Mouse (Mus musculus): ENCODE results near the gene Klk7. TPM values are rescaled to one million over a fixed set of nuclear protein-coding genes. Genes with fewer than 3 reads are reported as not detected.

Klk7 gene
- polyA plus RNA-seq, 1 experiment from 2014 or later: not detected

DNA sequence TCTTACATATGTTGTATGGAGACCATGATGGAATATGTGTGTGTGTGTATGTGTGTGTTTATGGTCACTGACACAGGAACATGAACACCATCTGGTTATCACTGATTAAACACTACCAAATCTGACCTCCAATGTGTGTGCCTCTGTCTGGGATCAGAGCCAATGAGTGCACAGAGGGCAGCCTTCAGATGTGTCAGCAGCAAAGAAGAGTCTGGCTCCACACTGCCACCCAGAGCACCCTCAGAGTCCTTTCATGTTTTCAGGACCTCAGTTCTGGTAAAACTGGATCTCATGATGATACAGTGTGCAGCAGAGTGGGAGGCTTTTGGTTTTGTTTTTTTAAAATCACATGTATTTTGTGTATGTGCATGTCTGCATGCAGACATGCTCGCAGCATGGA, 25.8 kb upstream of the Klk7 start:
- Histone ChIP-seq H3K4me1 (ENCODE audit: control insufficient read depth, insufficient read depth, low read depth, low read length) (peaks cover 5% of the 10 kb centered on the region; the same call in 1 of the 2 replicates), H3K27me3 (replicated peaks; ENCODE audit: control insufficient read depth, insufficient read depth, low read length) (no peaks in the 10 kb centered on the region), H3K4me3 (ENCODE audit: low read length) (no peak overlapping the region), H3K36me3 (ENCODE audit: control insufficient read depth, insufficient read depth, low read length) (no peaks in the 10 kb centered on the region), H3K27ac (ENCODE audit: low read depth, low read length) (no peak overlapping the region), H3K9me3 (ENCODE audit: control insufficient read depth, low read length) (no peaks in the 10 kb centered on the region), H3K4me2 (ENCODE audit: low read length) (no peak overlapping the region), H3K9ac (ENCODE audit: low read depth, low read length) (no peak overlapping the region)
- 86% methylated on average over 1 of the region's 1 CpGs for WGBS
- ATAC-seq: no peak

DNA sequence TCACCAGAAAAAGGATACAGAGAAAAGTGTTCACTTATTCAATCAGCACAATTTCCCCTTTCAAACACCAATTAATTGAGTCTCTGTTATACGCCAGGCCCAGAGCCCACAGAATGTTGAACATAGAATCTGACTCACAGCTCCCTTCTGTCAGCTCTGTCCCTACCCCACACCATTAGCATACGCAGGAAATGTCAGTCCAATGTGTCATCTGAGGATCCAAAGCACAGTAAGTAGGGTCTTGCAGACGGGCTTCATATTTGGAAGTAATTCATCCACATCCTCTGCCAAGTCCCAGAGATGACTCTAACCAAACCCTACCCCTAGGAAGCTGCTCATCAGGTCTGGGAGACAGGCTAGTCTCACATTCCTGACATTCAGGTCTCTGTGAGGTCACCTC, 23.0 kb upstream of the Klk7 start:
- no peaks in the 10 kb centered on the region for H3K9me3 ChIP-seq (ENCODE audit: control insufficient read depth, low read length)
- no peaks in the 10 kb centered on the region for H3K36me3 ChIP-seq (ENCODE audit: control insufficient read depth, insufficient read depth, low read length)

DNA sequence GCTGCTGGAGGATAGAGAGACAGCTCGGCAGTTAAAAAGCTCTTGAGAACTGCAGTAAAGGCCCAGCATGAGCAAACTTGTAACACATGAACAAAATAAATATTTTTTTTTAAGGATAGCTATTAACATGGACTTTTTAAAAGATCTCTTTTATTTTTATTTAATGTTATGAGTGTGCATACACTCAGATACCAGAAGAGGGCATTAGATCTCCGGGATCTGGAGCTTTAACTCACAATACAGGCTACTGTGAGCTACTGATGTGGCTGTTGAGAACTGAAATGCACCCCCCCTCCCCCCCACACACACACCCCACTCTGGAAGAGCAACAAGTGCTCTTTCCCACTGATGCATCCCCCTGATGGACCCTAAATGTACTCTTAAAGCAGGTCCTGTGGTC, 21.8 kb upstream of the Klk7 start:
- no peak overlapping the region for H3K4me3 ChIP-seq (ENCODE audit: low read length)
- WGBS: 74% methylated on average over 2 of the region's 2 CpGs
- no peak overlapping the region for H3K4me2 ChIP-seq (ENCODE audit: low read length)
- no peaks in the 10 kb centered on the region for H3K36me3 ChIP-seq (ENCODE audit: control insufficient read depth, insufficient read depth, low read length)
- no peaks in the 10 kb centered on the region for H3K4me1 ChIP-seq (ENCODE audit: control insufficient read depth, insufficient read depth, low read depth, low read length)
- H3K9ac ChIP-seq (ENCODE audit: low read depth, low read length): no peak overlapping the region
- ATAC-seq: no peak
- H3K27ac ChIP-seq (ENCODE audit: low read depth, low read length): no peak overlapping the region
- H3K27me3 ChIP-seq (replicated peaks; ENCODE audit: control insufficient read depth, insufficient read depth, low read length): peaks cover 3% of the 10 kb centered on the region; the same call in 1 of the 2 replicates
- H3K9me3 ChIP-seq (ENCODE audit: control insufficient read depth, low read length): no peaks in the 10 kb centered on the region

More for the DNA sequence above, 23.0 kb upstream of the Klk7 start:
- no peak overlapping the region for H3K4me3 ChIP-seq (ENCODE audit: low read length)
- ATAC-seq: no peak
- no peak overlapping the region for H3K4me2 ChIP-seq (ENCODE audit: low read length)
- no peak overlapping the region for H3K9ac ChIP-seq (ENCODE audit: low read depth, low read length)
- no peaks in the 10 kb centered on the region for H3K4me1 ChIP-seq (ENCODE audit: control insufficient read depth, insufficient read depth, low read depth, low read length)
- H3K27ac ChIP-seq (ENCODE audit: low read depth, low read length): no peak overlapping the region
- H3K27me3 ChIP-seq (replicated peaks; ENCODE audit: control insufficient read depth, insufficient read depth, low read length): no peaks in the 10 kb centered on the region
- WGBS: 79% methylated on average over 3 of the region's 3 CpGs

DNA sequence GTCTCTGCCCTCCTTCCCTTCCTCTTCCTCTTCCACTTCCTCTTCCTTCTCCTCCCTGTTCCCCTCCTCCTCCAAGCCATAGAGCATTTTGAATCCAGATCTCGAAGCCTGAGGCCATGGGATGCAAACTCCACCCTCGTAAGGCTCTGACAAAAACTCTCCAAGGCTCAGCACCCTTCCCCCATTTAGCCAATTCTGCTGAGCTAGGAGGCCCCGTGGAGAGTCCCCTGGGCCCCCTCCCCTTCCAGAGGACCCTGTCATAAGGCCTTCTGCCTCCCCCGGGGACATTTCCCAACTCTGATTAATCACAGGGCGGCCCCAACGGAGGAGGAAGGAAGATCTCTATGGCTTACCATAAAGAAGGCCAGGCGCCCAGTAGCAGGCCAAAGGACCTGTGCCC, 19.5 kb upstream of the Klk7 start, which contains the start of gene Klk9:
Gene Klk9, plus strand, starts transcription at position 301 of the 400 bp plus-strand sequence.
- no peak for ATAC-seq
- Histone ChIP-seq H3K4me3 (ENCODE audit: low read length) (no peak within 1 kb of the TSS), H3K4me2 (ENCODE audit: low read length) (no peak within 1 kb of the TSS), H3K27me3 (replicated peaks; ENCODE audit: control insufficient read depth, insufficient read depth, low read length) (peaks cover 10% of the 10 kb centered on the region), H3K27ac (ENCODE audit: low read depth, low read length) (no peak within 1 kb of the TSS), H3K4me1 (ENCODE audit: control insufficient read depth, insufficient read depth, low read depth, low read length) (peaks cover 7% of the 10 kb centered on the region; the same call in 1 of the 2 replicates), H3K36me3 (ENCODE audit: control insufficient read depth, insufficient read depth, low read length) (no peaks in the 10 kb centered on the region), H3K9me3 (ENCODE audit: control insufficient read depth, low read length) (no peaks in the 10 kb centered on the region), H3K9ac (ENCODE audit: low read depth, low read length) (no peak within 1 kb of the TSS)
- 77% methylated on average over 7 of the region's 7 CpGs for WGBS

DNA sequence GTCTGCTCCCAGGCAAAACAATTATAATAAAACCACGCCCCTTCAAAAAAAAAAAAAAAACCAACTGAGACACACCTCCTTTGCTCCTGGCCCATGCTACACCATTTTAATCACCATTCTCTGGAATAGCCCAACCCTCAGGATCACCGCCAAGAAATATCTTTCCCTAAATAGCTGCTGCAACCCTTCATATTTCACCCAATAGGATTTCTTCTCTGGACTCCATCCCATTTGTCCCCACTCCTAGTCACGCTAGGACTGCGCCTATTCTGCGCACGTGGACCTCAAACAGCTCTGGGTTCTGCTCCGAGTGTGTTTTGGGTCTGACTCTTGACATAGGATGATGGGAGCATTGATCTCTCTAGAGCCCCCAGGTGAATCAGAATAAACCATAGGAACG, 14.7 kb upstream of the Klk7 start:
- 7% methylated on average over 8 of the region's 8 CpGs for WGBS
- H3K4me2 ChIP-seq (ENCODE audit: low read length): peak overlapping the region; percentile 88

DNA sequence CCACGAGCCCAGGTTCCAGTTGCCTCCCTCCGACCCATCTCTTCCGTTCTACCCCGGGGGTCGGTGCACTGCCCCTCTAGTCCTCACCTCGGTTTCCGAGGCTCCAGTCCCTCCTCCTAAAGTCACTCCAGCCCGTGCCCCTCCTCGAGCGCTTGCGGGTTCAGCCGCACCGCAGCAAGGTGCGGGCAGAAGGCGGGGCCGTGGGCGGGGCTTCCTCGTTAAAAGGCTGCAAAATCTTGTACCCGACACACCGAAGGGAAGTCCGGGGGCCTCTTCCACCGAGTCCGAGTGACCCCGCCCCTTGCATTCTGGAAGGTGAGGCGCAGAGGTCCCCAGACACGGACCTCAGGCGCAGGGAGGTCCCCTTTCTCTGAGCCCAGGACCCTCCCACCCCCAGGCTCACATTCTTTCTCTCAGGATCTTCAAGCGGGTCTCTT, 13.7 kb upstream of the Klk7 start, which contains the start of gene Klk8:
Gene Klk8, plus strand, starts transcription at position 245 of the 437 bp plus-strand sequence.
- under 1% methylated on average over 25 of the region's 28 CpGs for WGBS

More for the DNA sequence above, 14.7 kb upstream of the Klk7 start:
- Histone ChIP-seq H3K9ac (ENCODE audit: low read depth, low read length) (peak overlapping the region; percentile 55), H3K4me3 (ENCODE audit: low read length) (peak overlapping the region; percentile 49), H3K27me3 (replicated peaks; ENCODE audit: control insufficient read depth, insufficient read depth, low read length) (peaks cover 10% of the 10 kb centered on the region), H3K27ac (ENCODE audit: low read depth, low read length) (no peak overlapping the region), H3K36me3 (ENCODE audit: control insufficient read depth, insufficient read depth, low read length) (no peaks in the 10 kb centered on the region), H3K4me1 (ENCODE audit: control insufficient read depth, insufficient read depth, low read depth, low read length) (peaks cover 9% of the 10 kb centered on the region; the same call in 1 of the 2 replicates), H3K9me3 (ENCODE audit: control insufficient read depth, low read length) (no peaks in the 10 kb centered on the region)
- peak; percentile 55 for ATAC-seq

DNA sequence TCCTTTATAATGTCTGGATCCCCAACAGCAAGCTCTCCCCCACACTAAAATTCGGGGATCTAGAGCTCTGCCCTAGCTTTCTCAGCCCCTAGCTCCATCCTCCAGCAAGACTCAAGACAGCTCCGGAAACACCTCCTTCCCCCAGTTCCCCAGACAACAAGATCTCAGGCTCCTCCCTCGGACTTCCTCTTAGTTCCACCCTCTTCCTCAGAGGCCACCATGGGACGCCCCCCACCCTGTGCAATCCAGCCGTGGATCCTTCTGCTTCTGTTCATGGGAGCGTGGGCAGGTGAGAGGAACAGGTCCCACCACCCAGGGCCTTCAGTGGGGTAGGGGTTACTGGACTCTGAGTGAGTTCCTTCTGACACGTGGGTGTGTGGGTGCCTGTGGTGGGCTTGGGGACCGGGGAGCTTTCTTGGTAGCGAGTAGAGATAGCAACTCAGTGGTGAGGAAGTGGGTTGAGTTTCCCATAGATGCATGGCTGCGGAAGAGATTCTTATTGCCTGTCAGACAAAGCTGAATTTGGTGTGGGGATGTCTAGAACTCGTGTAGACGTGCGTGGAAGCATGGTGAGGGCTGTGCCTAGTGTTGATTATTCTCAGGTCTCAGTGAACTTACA, 13.1 kb upstream of the Klk7 start:
- ATAC-seq: peak; percentile 59
- Histone ChIP-seq H3K36me3 (ENCODE audit: control insufficient read depth, insufficient read depth, low read length) (no peaks in the 10 kb centered on the region), H3K9ac (ENCODE audit: low read depth, low read length) (peak overlapping the region; percentile 55), H3K4me1 (ENCODE audit: control insufficient read depth, insufficient read depth, low read depth, low read length) (peaks cover 9% of the 10 kb centered on the region; the same call in 1 of the 2 replicates), H3K27ac (ENCODE audit: low read depth, low read length) (no peak overlapping the region), H3K9me3 (ENCODE audit: control insufficient read depth, low read length) (no peaks in the 10 kb centered on the region), H3K4me2 (ENCODE audit: low read length) (peak overlapping the region; percentile 88), H3K4me3 (ENCODE audit: low read length) (peak overlapping the region; percentile 49), H3K27me3 (replicated peaks; ENCODE audit: control insufficient read depth, insufficient read depth, low read length) (peaks cover 10% of the 10 kb centered on the region)
- 44% methylated on average over 13 of the region's 13 CpGs for WGBS

More for the DNA sequence above, 13.7 kb upstream of the Klk7 start, which contains the start of gene Klk8:
- no peak within 1 kb of the TSS for H3K27ac ChIP-seq (ENCODE audit: low read depth, low read length)
- peaks cover 10% of the 10 kb centered on the region for H3K27me3 ChIP-seq (replicated peaks; ENCODE audit: control insufficient read depth, insufficient read depth, low read length)
- ATAC-seq: peak; percentile 65
- no peaks in the 10 kb centered on the region for H3K9me3 ChIP-seq (ENCODE audit: control insufficient read depth, low read length)
- peak within 1 kb of the TSS; percentile 88 for H3K4me2 ChIP-seq (ENCODE audit: low read length)
- H3K9ac ChIP-seq (ENCODE audit: low read depth, low read length): peak within 1 kb of the TSS; percentile 55
- peaks cover 9% of the 10 kb centered on the region; the same call in 1 of the 2 replicates for H3K4me1 ChIP-seq (ENCODE audit: control insufficient read depth, insufficient read depth, low read depth, low read length)
- H3K36me3 ChIP-seq (ENCODE audit: control insufficient read depth, insufficient read depth, low read length): no peaks in the 10 kb centered on the region
- peak within 1 kb of the TSS; percentile 49 for H3K4me3 ChIP-seq (ENCODE audit: low read length)

DNA sequence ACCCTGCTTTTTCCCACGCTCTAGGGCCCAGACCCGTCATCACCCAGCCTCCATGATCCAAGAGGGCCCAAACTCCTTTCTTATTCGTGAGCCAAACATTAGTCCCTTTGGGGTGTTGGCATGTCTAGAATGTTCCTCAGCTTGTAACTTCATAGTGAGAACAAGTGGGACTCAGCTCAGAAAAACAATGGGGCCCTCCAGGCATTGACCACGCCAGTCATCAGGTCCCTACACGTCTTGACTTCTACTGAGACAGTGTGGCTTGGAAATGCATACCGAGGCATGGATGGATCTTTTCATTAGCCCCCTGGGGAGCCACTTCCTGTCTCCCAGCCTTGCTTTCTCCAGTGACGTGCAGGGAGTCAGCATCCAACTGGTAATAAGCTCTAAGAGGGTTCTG, 11.2 kb upstream of the Klk7 start:
- Histone ChIP-seq H3K36me3 (ENCODE audit: control insufficient read depth, insufficient read depth, low read length) (no peaks in the 10 kb centered on the region), H3K27me3 (replicated peaks; ENCODE audit: control insufficient read depth, insufficient read depth, low read length) (peaks cover 8% of the 10 kb centered on the region), H3K9me3 (ENCODE audit: control insufficient read depth, low read length) (no peaks in the 10 kb centered on the region), H3K9ac (ENCODE audit: low read depth, low read length) (no peak overlapping the region), H3K4me2 (ENCODE audit: low read length) (no peak overlapping the region), H3K4me3 (ENCODE audit: low read length) (no peak overlapping the region), H3K4me1 (ENCODE audit: control insufficient read depth, insufficient read depth, low read depth, low read length) (peaks cover 9% of the 10 kb centered on the region; the same call in 1 of the 2 replicates), H3K27ac (ENCODE audit: low read depth, low read length) (no peak overlapping the region)
- WGBS: 73% methylated on average over 7 of the region's 7 CpGs
- no peak for ATAC-seq

DNA sequence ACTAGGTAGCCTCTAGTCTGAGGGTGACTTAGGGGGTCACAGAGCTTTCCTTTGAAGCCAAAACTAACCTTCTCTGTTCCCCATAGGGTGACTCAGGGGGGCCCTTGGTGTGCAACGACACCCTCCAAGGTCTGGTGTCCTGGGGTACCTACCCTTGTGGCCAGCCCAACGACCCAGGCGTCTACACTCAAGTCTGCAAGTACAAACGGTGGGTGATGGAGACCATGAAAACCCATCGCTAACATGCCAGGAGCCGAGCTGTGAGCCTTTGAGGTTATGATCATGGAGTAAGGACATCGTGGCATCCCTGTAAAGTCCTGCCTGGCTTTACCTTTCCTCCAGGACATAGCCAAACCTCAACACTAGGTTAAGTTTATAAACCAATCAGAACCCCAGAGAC, 4.1 kb downstream of the Klk7 start:
- Histone ChIP-seq H3K9me3 (ENCODE audit: control insufficient read depth, low read length) (no peaks in the 10 kb centered on the region), H3K27me3 (replicated peaks; ENCODE audit: control insufficient read depth, insufficient read depth, low read length) (no peaks in the 10 kb centered on the region), H3K9ac (ENCODE audit: low read depth, low read length) (no peak overlapping the region), H3K4me1 (ENCODE audit: control insufficient read depth, insufficient read depth, low read depth, low read length) (no peaks in the 10 kb centered on the region), H3K27ac (ENCODE audit: low read depth, low read length) (no peak overlapping the region), H3K4me2 (ENCODE audit: low read length) (no peak overlapping the region), H3K36me3 (ENCODE audit: control insufficient read depth, insufficient read depth, low read length) (no peaks in the 10 kb centered on the region), H3K4me3 (ENCODE audit: low read length) (no peak overlapping the region)
- no peak for ATAC-seq
- WGBS: 86% methylated on average over 7 of the region's 7 CpGs
